Mouse (Mus musculus) megakaryocyte, embryonic 14.5 days (primary cell): ENCODE measurements around the gene Carm1.

Experiments
- FLI1 ChIP-seq: IDR thresholded peaks from 2 replicates; pipeline ENCODE4 v1.6.1; 2012; ENCODE audit warnings: low read length, inconsistent platforms, mixed read lengths
- GATA1 ChIP-seq: IDR thresholded peaks from 3 replicates; pipeline ENCODE4 v1.6.1; 2012; ENCODE audit warnings: mixed read lengths, low read length, inconsistent platforms, borderline replicate concordance

DNA sequence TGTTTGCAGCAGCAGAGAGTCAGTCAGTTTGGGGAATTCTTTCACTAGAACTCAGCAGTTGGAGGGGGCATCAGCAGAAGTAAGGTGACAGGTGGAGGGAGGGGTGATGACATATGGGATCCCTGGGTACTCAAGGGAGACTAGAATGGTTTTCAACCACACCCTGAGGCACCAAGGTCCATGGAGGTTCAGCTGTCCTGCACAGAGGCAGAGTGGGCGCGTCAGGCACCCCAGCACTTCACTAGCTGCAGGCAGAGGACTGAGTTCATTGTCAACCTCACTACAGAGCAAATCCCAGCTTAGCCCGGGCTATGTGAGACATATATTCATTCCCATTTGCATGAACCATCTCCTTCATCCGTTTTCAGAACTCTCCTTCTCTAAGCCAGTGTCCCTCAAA is 9.7 kb upstream of the Carm1 start:
- TF ChIP-seq GATA1 (no peak), FLI1 (no peak)
